Mouse (Mus musculus) thymus, adult 2 months (tissue): Measurements from ENCODE around the gene Bcas3. TPM values are rescaled to one million over a fixed set of nuclear protein-coding genes. Genes with fewer than 3 reads are reported as not detected.

Experiments used
- DNase-seq: peaks from one replicate; pipeline ENCODE4 v3.0.0; 2021
- H3K27ac ChIP-seq: fragments of 200-500 bp; 2 replicates; pipeline ENCODE4 v1.5.1; 2012; ENCODE audit warnings: low read length, control low read depth; ENCODE audit not compliant: control insufficient read depth, insufficient read depth
- H3K27me3 ChIP-seq: fragments of 200-500 bp; 2 replicates; pipeline ENCODE4 v1.6.1; 2012; ENCODE audit warnings: mild to moderate bottlenecking, low read length, moderate library complexity, mixed read lengths; ENCODE audit not compliant: control insufficient read depth, insufficient read depth
- H3K36me3 ChIP-seq: fragments of 200-500 bp; 2 replicates; pipeline ENCODE4 v1.6.1; 2012; ENCODE audit warnings: mild to moderate bottlenecking, low read length, moderate library complexity; ENCODE audit not compliant: control insufficient read depth, insufficient read depth
- H3K4me1 ChIP-seq: fragments of 200-500 bp; replicated peaks from 2 replicates; pipeline ENCODE4 v1.6.1; 2012; ENCODE audit warnings: low read length; ENCODE audit not compliant: control insufficient read depth, insufficient read depth
- H3K4me3 ChIP-seq: fragments of 200-500 bp; 2 replicates; pipeline ENCODE4 v1.5.1; 2012; ENCODE audit warnings: mild to moderate bottlenecking, low read length, control low read depth, moderate library complexity; ENCODE audit not compliant: control insufficient read depth, insufficient read depth
- CTCF ChIP-seq: fragments of 200-500 bp; IDR thresholded peaks from 2 replicates; pipeline ENCODE4 v1.5.1; 2012; ENCODE audit warnings: mild to moderate bottlenecking, control low read depth, low read length, moderate library complexity, borderline replicate concordance; ENCODE audit not compliant: control insufficient read depth, poor library complexity, insufficient read depth; ENCODE audit errors: extremely low read depth
- POLR2A ChIP-seq: fragments of 200-500 bp; IDR thresholded peaks from 2 replicates; pipeline ENCODE4 v1.6.1; 2012; ENCODE audit warnings: mild to moderate bottlenecking, low read length, control low read depth, moderate library complexity; ENCODE audit not compliant: control insufficient read depth, poor library complexity, insufficient read depth; ENCODE audit errors: extremely low read depth
- WGBS: fragments of 180-500 bp; shearing (Covaris S2); methylation state at CpG from one replicate; pipeline ENCODE4 v1.1.7; 2018; 5-methylcytosine and 5-hydroxymethylcytosine counted together
- polyA plus RNA-seq: library from polyadenylated mRNA; depleted of rRNA; stranded (reverse); fragments of >200 nt; gene quantifications from 2 replicates; pipeline ENCODE4 v1.2.3, GENCODE M21; 2012

Bcas3 gene
- polyA plus RNA-seq, 1 experiment = 42.5 TPM

GRCm38 (mm10) chr11:85393990-85394389 lies 41.0 kb downstream of the Bcas3 start:
- Histone ChIP-seq H3K36me3 (no peaks in the 10 kb centered on the region), H3K27me3 (no peaks in the 10 kb centered on the region), H3K4me3 (no peak overlapping the region), H3K4me1 (no peaks in the 10 kb centered on the region), H3K27ac (no peak overlapping the region)
- no peak for TF ChIP-seq POLR2A
- no peak for TF ChIP-seq CTCF
- DNase-seq = no peak
- 95% methylated on average over 3 of the region's 3 CpGs for WGBS

GRCm38 (mm10) chr11:85395361-85395760 lies 42.4 kb downstream of the Bcas3 start:
- WGBS = 84% methylated on average over 7 of the region's 7 CpGs
- Histone ChIP-seq H3K4me1 (no peaks in the 10 kb centered on the region), H3K36me3 (no peaks in the 10 kb centered on the region), H3K27ac (no peak overlapping the region), H3K4me3 (no peak overlapping the region), H3K27me3 (no peaks in the 10 kb centered on the region)
- DNase-seq = no peak
- TF ChIP-seq POLR2A (no peak), CTCF (no peak)

- 92% methylated on average over 3 of the region's 3 CpGs for WGBS
These were observed 53.6 kb downstream of the Bcas3 start for GRCm38 (mm10) chr11:85406531-85406930.

GRCm38 (mm10) chr11:85407700-85408099 lies 54.7 kb downstream of the Bcas3 start:
- no peaks in the 10 kb centered on the region for H3K4me1 ChIP-seq
- WGBS = 95% methylated on average over 3 of the region's 3 CpGs
- TF ChIP-seq POLR2A (no peak), CTCF (no peak)
- no peak overlapping the region for H3K4me3 ChIP-seq
- H3K27ac ChIP-seq = no peak overlapping the region
- no peaks in the 10 kb centered on the region for H3K27me3 ChIP-seq
- no peaks in the 10 kb centered on the region for H3K36me3 ChIP-seq
- no peak for DNase-seq

More at GRCm38 (mm10) chr11:85406531-85406930, 53.6 kb downstream of the Bcas3 start:
- Histone ChIP-seq H3K4me3 (no peak overlapping the region), H3K27ac (no peak overlapping the region), H3K36me3 (no peaks in the 10 kb centered on the region), H3K4me1 (no peaks in the 10 kb centered on the region), H3K27me3 (no peaks in the 10 kb centered on the region)
- no peak for TF ChIP-seq CTCF
- no peak for TF ChIP-seq POLR2A
- no peak for DNase-seq

GRCm38 (mm10) chr11:85412319-85412718 lies 59.4 kb downstream of the Bcas3 start:
- 86% methylated on average over 7 of the region's 7 CpGs for WGBS

DNA sequence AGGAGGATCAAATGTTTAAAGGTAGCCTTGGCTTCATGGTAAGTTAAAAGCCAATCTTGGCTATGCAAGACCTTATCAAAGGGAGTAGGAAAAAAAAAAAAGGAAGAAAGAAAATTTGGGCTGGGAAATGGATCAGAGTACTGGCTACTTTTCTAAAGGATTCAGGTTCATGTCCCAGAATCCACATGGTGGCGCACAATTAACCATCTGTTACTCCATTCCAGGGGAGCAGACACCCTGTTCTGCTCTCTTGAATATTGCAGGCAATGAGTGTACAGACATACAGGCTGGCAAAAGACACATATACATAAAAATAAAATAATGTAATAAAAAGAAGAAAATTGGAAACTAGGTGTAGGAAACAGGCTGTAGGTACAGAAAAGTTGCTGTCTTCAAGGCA lies 61.5 kb downstream of the Bcas3 start:
- no peaks in the 10 kb centered on the region for H3K4me1 ChIP-seq
- H3K4me3 ChIP-seq = no peak overlapping the region
- no peaks in the 10 kb centered on the region for H3K27me3 ChIP-seq
- TF ChIP-seq CTCF (no peak), POLR2A (no peak)
- H3K27ac ChIP-seq = no peak overlapping the region
- no peak for DNase-seq
- H3K36me3 ChIP-seq = no peaks in the 10 kb centered on the region
- WGBS = 98% methylated on average over 1 of the region's 1 CpGs

More at GRCm38 (mm10) chr11:85412319-85412718, 59.4 kb downstream of the Bcas3 start:
- Histone ChIP-seq H3K27ac (no peak overlapping the region), H3K4me3 (no peak overlapping the region), H3K4me1 (no peaks in the 10 kb centered on the region), H3K36me3 (no peaks in the 10 kb centered on the region), H3K27me3 (no peaks in the 10 kb centered on the region)
- no peak for TF ChIP-seq POLR2A
- no peak for TF ChIP-seq CTCF
- DNase-seq = no peak

DNA sequence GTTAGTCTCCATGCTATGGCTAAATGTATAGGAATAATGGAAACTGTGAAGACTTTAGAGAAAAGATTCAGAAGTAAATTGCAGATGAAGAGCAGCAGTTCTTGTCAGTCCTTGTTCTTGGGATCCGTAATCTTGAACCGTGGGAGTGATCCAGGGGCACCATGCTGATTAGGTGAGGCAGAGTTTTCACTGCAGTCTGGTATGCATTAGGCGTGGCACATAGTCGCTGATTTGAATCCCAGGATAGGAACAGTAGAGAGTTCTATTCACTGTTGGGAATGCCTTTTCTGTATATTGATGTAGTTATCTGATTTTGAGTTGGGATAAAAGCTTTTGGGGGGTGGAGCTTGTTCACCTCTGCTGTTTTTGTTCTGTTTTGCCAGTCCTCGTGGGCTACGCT lies 74.4 kb downstream of the Bcas3 start:
- Histone ChIP-seq H3K27me3 (no peaks in the 10 kb centered on the region), H3K4me1 (0 out of 2 replicates have a peak, but pooled peaks cover 2% of the 10 kb centered on the region), H3K4me3 (no peak overlapping the region), H3K27ac (no peak overlapping the region), H3K36me3 (no peaks in the 10 kb centered on the region)
- no peak for TF ChIP-seq POLR2A
- TF ChIP-seq CTCF = no peak
- WGBS = 95% methylated on average over 6 of the region's 6 CpGs
- no peak for DNase-seq
